Comparison of ENCODE assay signal across 30 mouse cellular contexts in genomic region chr10:42207612-42208011, GRCm38 (mm10).
DNase-seq lines count a peak whose midpoint lies in the region; ATAC-seq and TF ChIP-seq lines count a peak whose summit lies in the region.
"Had no signal": no experiment of that assay in that cellular context is flagged by ENCODE, and none has a peak within 500 bp of the region (broad histone marks: within the 10 kb centered on the region; RNA-seq: fewer than 3 reads in every experiment).

No protein-coding gene starts in this region.

- no peaks in the 10 kb centered on the region for H3K36me3 ChIP-seq in heart, postnatal 0 days (replicated peaks; ENCODE audit: control insufficient read depth, insufficient read depth, low read length)
- H3K36me3 ChIP-seq in heart, embryonic 10.5 days: 0 out of 2 replicates have a peak, but pooled peaks cover 8% of the 10 kb centered on the region
- peaks cover 8% of the 10 kb centered on the region for H3K36me3 ChIP-seq in limb, embryonic 10.5 days
- H3K36me3 ChIP-seq: embryonic facial prominence, embryonic 12.5 days; forebrain, embryonic 10.5 days; limb, embryonic 15.5 days had no signal

- peak; percentile 28; the same call in 1 of the 2 replicates for ATAC-seq in heart, postnatal 0 days (ENCODE audit: insufficient read depth, low read depth)
- ATAC-seq: forebrain, embryonic 16.5 days; intestine, embryonic 16.5 days; midbrain, embryonic 16.5 days had no signal

- intact Hi-C loops in gastrocnemius, adult 2 months (cut with DNase I): loop anchor here (2.0 kb wide), 1 partner anchor 15 kb away; no protein-coding TSS in a partner anchor

- peak overlapping the region; percentile 60 for H3K27ac ChIP-seq in gastrocnemius, adult 2 months
- peak overlapping the region; percentile 46 for H3K27ac ChIP-seq in heart, postnatal 0 days (ENCODE audit: low read depth)
- no peak overlapping the region for H3K27ac ChIP-seq in heart, embryonic 10.5 days
- H3K27ac ChIP-seq in limb, embryonic 10.5 days: peak overlapping the region; percentile 34; the same call in 1 of the 2 replicates
- H3K27ac ChIP-seq: embryonic facial prominence, embryonic 12.5 days; forebrain, embryonic 10.5 days; kidney, postnatal 0 days; limb, embryonic 15.5 days; liver, embryonic 15.5 days had no signal

- DNase-seq in adrenal gland, adult 2 months: peak; percentile 44
- no peak for DNase-seq in adrenal gland, adult (ENCODE audit: inconsistent age in 2 of 2, low spot score in 1 of 2)
- DNase-seq in gastrocnemius, adult 2 months: no peak
- no peak for DNase-seq in gastrocnemius, adult 8-10 months (ENCODE audit: low spot score in 2 of 2)
- peak; percentile 49 for DNase-seq in heart, postnatal 0 days (ENCODE audit: low spot score)
- no peak for DNase-seq in heart, embryonic 10.5 days (ENCODE audit: low spot score)
- DNase-seq in limb, embryonic 10.5 days (ENCODE audit: low spot score): no peak
- no peak for DNase-seq in thymus, adult 18-20 months
- DNase-seq: cerebellum, adult 8-10 months; cerebellum, postnatal 36 days; gastrocnemius, postnatal 14 days; kidney, adult 8-10 months; kidney, postnatal 4 days; left cerebral cortex, postnatal 4 days; lung, embryonic 14.5 days; lung, postnatal 14 days; right cerebral cortex, postnatal 25 days; thymus, adult 2 months; thymus, postnatal 36 days had no signal

- TF ChIP-seq CTCF in gastrocnemius, adult 2 months (IDR thresholded peaks at IDR 0.05): no peak
- TF ChIP-seq CTCF in heart, postnatal 0 days (IDR thresholded peaks at IDR 0.05; ENCODE audit: low read depth): no peak

- 53% methylated on average over 12 of the region's 12 CpGs for WGBS in heart, postnatal 0 days
- WGBS in heart, embryonic 10.5 days: 91% methylated on average over 12 of the region's 12 CpGs
- 95% methylated on average over 12 of the region's 12 CpGs for WGBS in limb, embryonic 10.5 days

- H3K4me1 ChIP-seq in heart, postnatal 0 days (ENCODE audit: control insufficient read depth, insufficient read depth): peaks cover 40% of the 10 kb centered on the region
- H3K4me1 ChIP-seq in heart, embryonic 10.5 days: peaks cover 32% of the 10 kb centered on the region
- H3K4me1 ChIP-seq in limb, embryonic 10.5 days: peaks cover 44% of the 10 kb centered on the region

- no peak overlapping the region for H3K4me3 ChIP-seq in gastrocnemius, adult 2 months
- no peak overlapping the region for H3K4me3 ChIP-seq in heart, postnatal 0 days (ENCODE audit: low read depth, low read length)
- no peak overlapping the region for H3K4me3 ChIP-seq in heart, embryonic 10.5 days
- no peak overlapping the region for H3K4me3 ChIP-seq in limb, embryonic 10.5 days
- H3K4me3 ChIP-seq: embryonic facial prominence, embryonic 12.5 days; forebrain, embryonic 10.5 days; limb, embryonic 15.5 days; liver, embryonic 15.5 days had no signal

- H3K4me2 ChIP-seq in heart, postnatal 0 days (ENCODE audit: low read depth, low read length): no peak overlapping the region
- H3K4me2 ChIP-seq: embryonic facial prominence, embryonic 12.5 days; heart, embryonic 11.5 days; limb, embryonic 15.5 days; liver, embryonic 15.5 days; lung, embryonic 14.5 days; midbrain, embryonic 11.5 days had no signal

- H3K27me3 ChIP-seq in heart, postnatal 0 days (ENCODE audit: control insufficient read depth, insufficient read depth, low read length): no peaks in the 10 kb centered on the region
- H3K27me3 ChIP-seq in heart, embryonic 10.5 days (ENCODE audit: insufficient read depth, poor library complexity, severe bottlenecking): no peaks in the 10 kb centered on the region
- H3K27me3 ChIP-seq in limb, embryonic 10.5 days (ENCODE audit: low read depth, poor library complexity, severe bottlenecking): no peaks in the 10 kb centered on the region
- H3K27me3 ChIP-seq: CH12.LX; embryonic facial prominence, embryonic 12.5 days; limb, embryonic 15.5 days; liver, embryonic 15.5 days had no signal

- no peak for TF ChIP-seq EP300 in heart, postnatal 0 days (IDR thresholded peaks at IDR 0.05; ENCODE audit: low read depth)

- no peak overlapping the region; the same call in 1 of the 2 replicates for H3K9ac ChIP-seq in heart, postnatal 0 days (replicated peaks; ENCODE audit: low read depth, low read length)
- H3K9ac ChIP-seq: embryonic facial prominence, embryonic 12.5 days; limb, embryonic 15.5 days; liver, embryonic 15.5 days; lung, embryonic 14.5 days had no signal

- H3K9me3 ChIP-seq in heart, postnatal 0 days (replicated peaks; ENCODE audit: control insufficient read depth, low read length): no peaks in the 10 kb centered on the region
- no peaks in the 10 kb centered on the region for H3K9me3 ChIP-seq in heart, embryonic 10.5 days
- no peaks in the 10 kb centered on the region for H3K9me3 ChIP-seq in limb, embryonic 10.5 days (replicated peaks)
- H3K9me3 ChIP-seq: embryonic facial prominence, embryonic 12.5 days; limb, embryonic 15.5 days; liver, embryonic 15.5 days had no signal

Comparison
In these comparisons a context has a peak if more than half of its experiments do, and no peak if none do; other contexts are left out.
1. DNase-seq: peak in adrenal gland, adult 2 months (single experiment) and heart, postnatal 0 days (single experiment); none in adrenal gland, adult (0 of 2), gastrocnemius, adult 2 months (single experiment), gastrocnemius, adult 8-10 months (0 of 2), heart, embryonic 10.5 days (single experiment), limb, embryonic 10.5 days (single experiment) and thymus, adult 18-20 months (0 of 2).